Mouse (Mus musculus) bone marrow, adult 2 months (tissue): ENCODE results near the gene 1110057P08Rik.

Source experiments
- CTCF ChIP-seq: fragments of 200-500 bp; IDR thresholded peaks from 2 replicates; pipeline ENCODE4 v1.5.1; 2011; ENCODE audit warnings: low read length, control low read depth; ENCODE audit not compliant: control insufficient read depth, insufficient read depth
- POLR2A ChIP-seq: fragments of 200-500 bp; IDR thresholded peaks from 2 replicates; pipeline ENCODE4 v1.6.1; 2011; ENCODE audit warnings: low read depth, mild to moderate bottlenecking, control low read depth, low read length, borderline replicate concordance; ENCODE audit not compliant: control insufficient read depth

- TF ChIP-seq POLR2A (no peak), CTCF (no peak)
These were observed 16.9 kb upstream of the 1110057P08Rik start, which contains the start of gene Gm9789 for GRCm38 (mm10) chr16:89157652-89158051.
